Mouse (Mus musculus): ENCODE results near the gene Zw10. TPM values are rescaled to one million over a fixed set of nuclear protein-coding genes. Genes with fewer than 3 reads are reported as not detected.

Zw10 gene
- total and polyA plus RNA-seq, 3 experiments = 26.5 to 31.0 TPM; not detected in 1

DNA sequence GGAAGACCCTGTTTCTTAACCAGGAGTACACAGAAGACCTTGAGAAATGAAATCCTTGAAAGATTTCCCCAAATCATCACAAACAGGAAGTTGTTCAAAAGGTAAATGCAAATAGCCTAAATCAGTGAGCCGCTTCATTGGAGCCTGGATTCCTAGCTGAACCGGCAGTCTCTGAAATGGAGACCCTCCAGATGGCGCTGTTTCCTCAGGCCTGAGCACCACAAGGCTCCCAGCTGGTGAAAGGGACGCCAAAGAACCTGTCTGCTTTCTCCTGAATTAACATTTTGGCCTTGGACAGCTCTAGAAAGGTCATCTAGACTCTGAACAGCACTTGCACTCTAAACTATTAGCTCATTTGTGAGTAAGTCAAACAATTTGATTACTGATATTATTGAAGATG is 26.1 kb downstream of the Zw10 start:
- Histone ChIP-seq H3K79me2 (ENCODE audit: control insufficient read depth, insufficient read depth, low read length, poor library complexity) (no peaks in the 10 kb centered on the region), H3K27ac (ENCODE audit: control insufficient read depth, low read depth, low read length) (no peak overlapping the region), H3K9me3 (replicated peaks; ENCODE audit: insufficient read depth, low read length) (no peaks in the 10 kb centered on the region), H3K4me3 (ENCODE audit: control insufficient read depth in 1 of 2, insufficient read depth in 1 of 2, low read depth in 2 of 2, low read length in 2 of 2) (no peak overlapping the region), H3K9ac (ENCODE audit: control insufficient read depth, low read depth, low read length, poor library complexity, severe bottlenecking) (no peak overlapping the region), H3K36me3 (ENCODE audit: control insufficient read depth in 1 of 2, insufficient read depth in 2 of 2, low read length in 2 of 2) (peaks cover 0 to 1% of the 10 kb centered on the region in 2 experiments; a peak in 1 of 4 replicates), H3K27me3 (ENCODE audit: control insufficient read depth in 1 of 2, insufficient read depth in 2 of 2, low read length in 2 of 2) (no peaks in the 10 kb centered on the region), H3K4me1 (ENCODE audit: control insufficient read depth in 1 of 2, insufficient read depth in 2 of 2, low read length in 2 of 2) (no peaks in the 10 kb centered on the region)
- peak; percentile 71 for DNase-seq (ENCODE audit: low read depth, low spot score)
- TF ChIP-seq HCFC1 (IDR thresholded peaks at IDR 0.05; ENCODE audit: low read depth, low read length) = no peak
- no peak for TF ChIP-seq RCOR1 (IDR thresholded peaks at IDR 0.05; ENCODE audit: low read depth, low read length)
- peak; percentile 73 for TF ChIP-seq RAD21 (IDR thresholded peaks at IDR 0.05; ENCODE audit: low read depth, low read length)
- TF ChIP-seq ZMIZ1 (IDR thresholded peaks at IDR 0.05; ENCODE audit: low read depth, low read length) = no peak
- TF ChIP-seq CHD2 (IDR thresholded peaks at IDR 0.05; ENCODE audit: low read length) = no peak
- TF ChIP-seq GABPA (IDR thresholded peaks at IDR 0.05; ENCODE audit: low read depth, low read length) = no peak
- no peak for TF ChIP-seq UBTF (IDR thresholded peaks at IDR 0.05; ENCODE audit: borderline replicate concordance, insufficient read depth, low read depth, low read length)
- TF ChIP-seq USF2 (IDR thresholded peaks at IDR 0.05; ENCODE audit: borderline replicate concordance in 1 of 2, insufficient read depth in 1 of 2, low read depth in 1 of 2, low read length in 2 of 2) = no peak
- no peak for TF ChIP-seq POLR2A (IDR thresholded peaks at IDR 0.05; ENCODE audit: control insufficient read depth in 1 of 2, insufficient read depth in 1 of 2, low read depth in 1 of 2, low read length in 2 of 2, poor library complexity in 1 of 2)
- no peak for TF ChIP-seq TBP (IDR thresholded peaks at IDR 0.05; ENCODE audit: low read depth, low read length)
- no peak for TF ChIP-seq ZKSCAN1 (IDR thresholded peaks at IDR 0.05; ENCODE audit: low read depth, low read length)
- peak; percentile 63 to 82 (median 79) for TF ChIP-seq CTCF (IDR thresholded peaks at IDR 0.05 in 2 of 3, conservative IDR thresholded peaks at IDR 0.05 in 1 of 3; ENCODE audit: control insufficient read depth in 1 of 3, insufficient read depth in 1 of 3, low read depth in 2 of 3, low read length in 3 of 3, poor library complexity in 1 of 3, severe bottlenecking in 1 of 3)
- TF ChIP-seq SIN3A (IDR thresholded peaks at IDR 0.05; ENCODE audit: low read length) = no peak
- no peak for TF ChIP-seq USF1 (IDR thresholded peaks at IDR 0.05; ENCODE audit: low read depth, low read length)
- no peak for TF ChIP-seq E2F4 (IDR thresholded peaks at IDR 0.05; ENCODE audit: borderline replicate concordance, low read depth, low read length)
- TF ChIP-seq SMC3 (IDR thresholded peaks at IDR 0.05; ENCODE audit: low read depth, low read length) = peak; percentile 78
- peak; percentile 53 for TF ChIP-seq ZC3H11A (IDR thresholded peaks at IDR 0.05; ENCODE audit: low read depth, low read length)
- no peak for TF ChIP-seq BHLHE40 (IDR thresholded peaks at IDR 0.05; ENCODE audit: borderline replicate concordance, low read depth, low read length)
- no peak for TF ChIP-seq ETS1 (IDR thresholded peaks at IDR 0.05; ENCODE audit: low read depth, low read length)
- TF ChIP-seq POLR2AphosphoS5 (IDR thresholded peaks at IDR 0.05; ENCODE audit: borderline replicate concordance, low read depth, low read length) = no peak
- TF ChIP-seq TAL1 (IDR thresholded peaks at IDR 0.05; ENCODE audit: low read length) = no peak

GRCm38 (mm10) chr9:49087317-49087716 is 31.9 kb downstream of the Zw10 start:
- Histone ChIP-seq H3K4me3 (ENCODE audit: control insufficient read depth in 1 of 2, insufficient read depth in 1 of 2, low read depth in 2 of 2, low read length in 2 of 2) (no peak overlapping the region), H3K79me2 (ENCODE audit: control insufficient read depth, insufficient read depth, low read length, poor library complexity) (no peaks in the 10 kb centered on the region), H3K36me3 (ENCODE audit: control insufficient read depth in 1 of 2, insufficient read depth in 2 of 2, low read length in 2 of 2) (no peaks in the 10 kb centered on the region), H3K27me3 (ENCODE audit: control insufficient read depth in 1 of 2, insufficient read depth in 2 of 2, low read length in 2 of 2) (no peaks in the 10 kb centered on the region), H3K9me3 (replicated peaks; ENCODE audit: insufficient read depth, low read length) (no peaks in the 10 kb centered on the region), H3K4me1 (ENCODE audit: control insufficient read depth in 1 of 2, insufficient read depth in 2 of 2, low read length in 2 of 2) (no peaks in the 10 kb centered on the region), H3K9ac (ENCODE audit: control insufficient read depth, low read depth, low read length, poor library complexity, severe bottlenecking) (no peak overlapping the region), H3K27ac (ENCODE audit: control insufficient read depth, low read depth, low read length) (no peak overlapping the region)
- no peak for DNase-seq (ENCODE audit: low read depth, low spot score)
- TF ChIP-seq GABPA (IDR thresholded peaks at IDR 0.05; ENCODE audit: low read depth, low read length) (no peak), ZNF384 (IDR thresholded peaks at IDR 0.05; ENCODE audit: low read depth, low read length) (no peak), TBP (IDR thresholded peaks at IDR 0.05; ENCODE audit: low read depth, low read length) (no peak), NELFE (IDR thresholded peaks at IDR 0.05; ENCODE audit: low read depth, low read length) (no peak), BHLHE40 (IDR thresholded peaks at IDR 0.05; ENCODE audit: borderline replicate concordance, low read depth, low read length) (no peak), MEF2A (IDR thresholded peaks at IDR 0.05; ENCODE audit: extremely low read depth, insufficient replicate concordance, low read depth, low read length, poor library complexity, severe bottlenecking) (no peak), EP300 (IDR thresholded peaks at IDR 0.05; ENCODE audit: low read depth in 1 of 2, low read length in 2 of 2) (no peak), RAD21 (IDR thresholded peaks at IDR 0.05; ENCODE audit: low read depth, low read length) (no peak)
